Mouse (Mus musculus) hindbrain, embryonic 16.5 days (tissue): ENCODE measurements around the gene Mycn. TPM values are rescaled to one million over a fixed set of nuclear protein-coding genes. Genes with fewer than 3 reads are reported as not detected.

Source experiments
- ATAC-seq: fragments of 200-750 bp; cut with Nextera tagmentation; 2 replicates; pipeline ENCODE4 v1.8.0; 2017; ENCODE audit warnings: moderate TSS enrichment, moderate library complexity
- H3K27ac ChIP-seq: fragments of 300-500 bp; sonication (generic); 2 replicates; pipeline ENCODE4 v1.5.1; 2014; ENCODE audit warnings: low read depth, mild to moderate bottlenecking, control low read depth, low read length, moderate library complexity
- H3K27me3 ChIP-seq: fragments of 300-500 bp; sonication (generic); replicated peaks from 2 replicates; pipeline ENCODE4 v1.6.1; 2014; ENCODE audit warnings: low read length; ENCODE audit not compliant: control insufficient read depth, insufficient read depth
- H3K36me3 ChIP-seq: fragments of 300-500 bp; sonication (generic); 2 replicates; pipeline ENCODE4 v1.6.1; 2014; ENCODE audit warnings: mild to moderate bottlenecking, low read length, moderate library complexity, mixed read lengths; ENCODE audit not compliant: control insufficient read depth, insufficient read depth
- H3K4me1 ChIP-seq: fragments of 300-500 bp; sonication (generic); 2 replicates; pipeline ENCODE4 v1.6.1; 2014; ENCODE audit warnings: low read depth, low read length; ENCODE audit not compliant: control insufficient read depth, insufficient read depth
- H3K4me2 ChIP-seq: fragments of 300-500 bp; sonication (generic); 2 replicates; pipeline ENCODE4 v1.6.1; 2014; ENCODE audit warnings: mild to moderate bottlenecking, low read length, control low read depth, moderate library complexity
- H3K4me3 ChIP-seq: fragments of 300-500 bp; sonication (generic); 2 replicates; pipeline ENCODE4 v1.5.1; 2014; ENCODE audit warnings: mild to moderate bottlenecking, low read length, control low read depth, moderate library complexity
- H3K9ac ChIP-seq: fragments of 300-500 bp; sonication (generic); 2 replicates; pipeline ENCODE4 v1.6.1; 2014; ENCODE audit warnings: low read depth, mild to moderate bottlenecking, control low read depth, low read length, moderate library complexity
- H3K9me3 ChIP-seq: fragments of 300-500 bp; sonication (generic); 2 replicates; pipeline ENCODE4 v1.6.1; 2014; ENCODE audit warnings: mild to moderate bottlenecking, low read length, moderate library complexity; ENCODE audit not compliant: control insufficient read depth
- WGBS: fragments of 180-500 bp; shearing (Covaris S2); extraction: QIAGEN DNeasy Blood & Tissue Kit; methylation state at CpG from one replicate; pipeline ENCODE4 v1.1.7; 2014; 5-methylcytosine and 5-hydroxymethylcytosine counted together
- polyA plus RNA-seq: library from polyadenylated mRNA; unstranded; fragments of >200 nt; fragmentation: Nextera tagmentation; extraction: Ambion mirVana; gene quantifications from 2 replicates; pipeline ENCODE4 v1.2.1, GENCODE M21; 2015

Gene Mycn
- polyA plus RNA-seq, 1 experiment from 2014 or later, result 56.9 TPM

DNA sequence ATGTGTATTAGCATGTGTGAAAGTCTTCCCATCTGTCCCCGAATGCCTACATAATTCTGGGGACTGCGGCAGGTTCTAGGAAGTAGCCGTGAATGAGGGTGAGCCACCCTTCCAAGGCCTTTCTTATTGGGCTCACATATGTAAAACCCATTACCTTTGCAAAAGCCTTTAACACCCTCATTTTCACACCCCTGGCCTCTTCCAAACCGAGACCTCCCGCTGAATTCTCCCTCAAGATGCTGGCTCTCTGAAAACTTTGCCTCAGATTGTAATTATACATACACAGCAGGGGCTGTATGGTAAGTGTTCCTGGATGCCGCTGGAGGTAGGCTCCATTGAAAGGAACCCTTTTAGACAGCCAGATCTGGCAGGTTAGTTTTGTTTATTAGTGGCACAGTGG, 1.6 kb upstream of the Mycn start:
- WGBS, result 18% methylated on average over 6 of the region's 6 CpGs
- H3K36me3 ChIP-seq, result no peaks in the 10 kb centered on the region
- H3K4me2 ChIP-seq, result peak overlapping the region; percentile 88
- H3K4me1 ChIP-seq, result no peaks in the 10 kb centered on the region
- no peak overlapping the region for H3K4me3 ChIP-seq
- H3K27ac ChIP-seq, result no peak overlapping the region
- ATAC-seq, result no peak
- no peaks in the 10 kb centered on the region for H3K9me3 ChIP-seq
- H3K9ac ChIP-seq, result no peak overlapping the region
- no peaks in the 10 kb centered on the region for H3K27me3 ChIP-seq

DNA sequence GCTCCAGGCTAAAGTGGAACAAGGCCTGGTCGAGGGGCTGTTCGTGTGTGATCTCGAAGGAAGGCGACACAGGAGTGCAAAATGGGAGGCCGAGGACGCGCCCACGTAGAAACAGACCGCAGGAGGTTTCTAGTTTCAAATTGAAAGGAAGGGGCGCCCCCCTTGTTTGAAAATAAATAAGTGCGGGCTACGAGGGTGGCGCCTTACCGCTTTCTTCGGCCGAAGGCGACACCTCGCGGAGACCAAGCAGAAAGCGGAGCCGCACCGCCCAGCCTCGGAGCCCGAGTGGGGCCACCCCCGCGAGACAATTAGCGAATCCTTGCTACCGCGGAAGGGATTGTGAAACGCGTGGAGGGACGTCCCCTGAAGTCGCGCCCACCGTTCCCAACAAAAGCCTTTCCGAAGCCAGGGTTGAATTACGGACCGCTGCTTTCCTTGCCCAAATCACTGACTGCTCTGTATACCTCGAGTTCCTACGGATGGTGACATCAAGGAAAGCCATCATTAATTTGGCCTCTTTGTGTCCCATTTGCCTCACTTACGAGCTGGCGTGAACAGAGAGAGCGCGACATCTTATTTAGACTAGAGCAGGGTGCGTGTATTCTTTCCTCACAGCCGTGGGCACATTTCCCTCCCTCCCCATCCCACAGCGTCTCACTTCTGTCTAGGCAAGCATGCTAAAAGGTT, 793 bp upstream of the Mycn start:
- Histone ChIP-seq H3K36me3 (no peaks in the 10 kb centered on the region), H3K9ac (peak overlapping the region; percentile 95), H3K4me1 (peaks cover 2% of the 10 kb centered on the region; the same call in 1 of the 2 replicates), H3K27ac (peak overlapping the region; percentile 93), H3K4me2 (peak overlapping the region; percentile 88), H3K27me3 (no peaks in the 10 kb centered on the region), H3K9me3 (no peaks in the 10 kb centered on the region), H3K4me3 (peak overlapping the region; percentile 76)
- WGBS, result under 1% methylated on average over 47 of the region's 47 CpGs
- peak; percentile 85 for ATAC-seq

DNA sequence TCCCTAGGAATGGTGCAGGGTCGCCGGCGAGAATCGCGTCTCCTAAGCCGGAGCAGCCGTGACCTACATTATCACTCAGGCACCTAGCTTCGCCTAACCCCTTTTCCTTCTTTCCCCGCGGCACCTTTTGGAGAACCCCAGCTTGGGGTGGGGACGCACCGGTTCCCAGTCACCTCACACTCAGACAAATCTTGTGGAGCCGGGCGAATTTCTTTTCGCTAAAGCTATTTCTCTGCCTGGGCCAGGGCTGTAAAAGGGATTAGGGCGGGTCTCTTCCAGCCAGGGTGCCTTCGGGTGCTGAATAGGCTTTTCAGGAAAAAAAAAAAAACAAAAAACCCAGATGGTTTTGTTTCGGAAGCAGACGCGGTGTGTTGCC, 597 bp downstream of the Mycn start:
- Histone ChIP-seq H3K9me3 (no peaks in the 10 kb centered on the region), H3K9ac (peak overlapping the region; percentile 95), H3K36me3 (peaks cover 4% of the 10 kb centered on the region), H3K4me2 (peak overlapping the region; percentile 88), H3K4me1 (peaks cover 7% of the 10 kb centered on the region), H3K27ac (peak overlapping the region; percentile 93), H3K4me3 (peak overlapping the region; percentile 76), H3K27me3 (no peaks in the 10 kb centered on the region)
- 0% methylated on average over 20 of the region's 20 CpGs for WGBS
- ATAC-seq, result no peak; the same call in 1 of the 2 replicates

DNA sequence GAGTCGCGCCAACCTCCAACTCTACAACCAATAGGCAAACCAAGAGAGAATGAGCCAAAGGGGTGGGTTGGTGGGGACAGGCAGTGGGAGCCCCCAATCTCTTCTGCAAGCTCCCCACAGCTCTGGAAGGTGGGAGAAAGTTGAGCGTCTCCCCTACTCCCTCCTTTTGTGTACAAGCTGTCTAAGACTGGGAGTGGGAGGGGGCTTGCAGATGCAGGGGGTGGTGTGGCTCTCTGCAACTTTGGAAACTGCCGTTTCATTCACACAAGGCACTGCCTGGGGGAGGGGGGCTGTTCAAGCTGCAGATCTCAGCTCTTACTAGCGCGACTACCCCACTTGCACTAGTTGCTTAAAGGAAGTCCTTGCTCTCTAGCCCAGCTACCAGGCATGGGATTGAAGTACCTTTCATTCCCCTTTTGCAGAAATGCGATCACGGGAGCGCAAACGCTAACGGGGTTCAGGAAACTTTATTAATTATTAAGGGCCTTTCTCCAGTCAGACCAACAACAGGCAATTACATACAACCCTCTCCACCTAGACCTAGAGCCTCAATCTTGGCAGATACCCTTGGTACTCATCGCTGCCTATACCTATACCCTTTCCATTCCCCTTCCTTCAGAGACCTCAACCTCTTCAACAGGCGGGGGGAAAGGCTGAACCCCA, 1.1 kb downstream of the Mycn start:
- under 1% methylated on average over 13 of the region's 13 CpGs for WGBS
- peak overlapping the region; percentile 88 for H3K4me2 ChIP-seq
- no peaks in the 10 kb centered on the region for H3K9me3 ChIP-seq
- peak overlapping the region; percentile 95 for H3K9ac ChIP-seq
- ATAC-seq, result peak; percentile 9
- H3K4me3 ChIP-seq, result peak overlapping the region; percentile 76
- H3K36me3 ChIP-seq, result peaks cover 7% of the 10 kb centered on the region
- no peaks in the 10 kb centered on the region for H3K27me3 ChIP-seq
- peak overlapping the region; percentile 93 for H3K27ac ChIP-seq
- peaks cover 7% of the 10 kb centered on the region for H3K4me1 ChIP-seq

DNA sequence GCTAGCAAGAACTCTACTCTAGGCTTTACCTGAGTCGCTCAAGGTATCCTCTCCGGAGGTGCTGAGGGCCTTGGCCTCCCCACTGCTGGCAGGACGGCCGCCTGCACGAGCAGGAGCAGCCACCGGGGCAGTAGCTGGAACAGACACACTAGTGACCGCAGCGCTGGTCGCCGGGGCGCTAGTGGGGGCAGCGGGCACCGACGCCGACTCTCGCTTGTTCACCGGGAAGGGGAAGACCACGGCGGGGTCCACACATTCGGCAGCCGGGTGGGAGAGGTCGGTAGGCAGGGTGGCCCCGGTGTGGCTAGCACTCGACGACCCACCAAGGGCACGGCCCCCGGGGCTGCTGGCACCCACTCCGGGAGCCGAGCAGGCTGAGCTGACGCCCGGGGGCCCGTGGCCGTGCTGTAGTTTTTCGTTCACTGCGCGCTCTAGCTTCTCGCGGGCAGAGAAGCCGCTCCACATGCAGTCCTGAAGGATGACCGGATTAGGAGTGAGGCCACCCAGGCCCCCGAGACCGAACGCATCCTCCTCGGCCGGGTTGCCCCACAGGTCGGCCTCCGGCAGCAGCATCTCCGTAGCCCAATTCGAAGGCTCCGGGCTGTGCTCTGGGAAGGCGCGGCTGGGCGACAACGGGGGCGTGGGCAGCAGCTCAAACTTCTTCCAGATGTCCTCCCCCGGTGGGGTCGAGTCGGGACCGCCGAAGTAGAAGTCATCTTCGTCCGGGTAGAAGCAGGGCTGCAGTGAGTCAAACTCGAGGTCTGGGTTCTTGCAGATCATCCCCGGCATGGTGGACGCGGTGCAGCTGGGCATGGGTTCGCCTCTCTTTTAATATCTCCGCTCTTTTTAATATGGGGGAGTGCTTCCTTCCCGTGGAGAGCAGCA, 1.9 kb downstream of the Mycn start:
- Histone ChIP-seq H3K27me3 (no peaks in the 10 kb centered on the region), H3K27ac (peak overlapping the region; percentile 93), H3K4me2 (peak overlapping the region; percentile 88), H3K9ac (peak overlapping the region; percentile 95), H3K4me1 (peaks cover 7% of the 10 kb centered on the region), H3K4me3 (peak overlapping the region; percentile 76), H3K9me3 (no peaks in the 10 kb centered on the region), H3K36me3 (peaks cover 13% of the 10 kb centered on the region)
- ATAC-seq, result no peak
- WGBS, result under 1% methylated on average over 68 of the region's 69 CpGs

DNA sequence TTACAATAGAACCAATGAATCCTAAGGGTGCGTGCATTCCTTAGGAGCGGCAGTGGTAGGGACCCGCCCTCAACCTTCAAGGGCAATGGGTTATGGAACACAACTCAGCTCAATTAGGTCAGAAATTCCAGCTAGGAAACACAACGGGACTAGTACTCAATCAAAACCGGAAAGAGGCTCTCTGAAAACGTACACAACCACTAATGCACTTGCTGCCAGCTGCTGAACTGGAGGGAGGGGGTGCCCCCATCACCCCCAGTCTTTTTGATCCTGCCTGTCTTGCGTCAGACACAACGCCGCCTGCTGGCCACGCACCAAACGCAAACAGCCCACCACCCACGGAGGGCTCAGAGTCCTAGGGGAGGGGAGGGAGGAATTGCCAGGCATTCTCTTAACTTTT, 2.9 kb downstream of the Mycn start:
- Histone ChIP-seq H3K4me1 (peaks cover 7% of the 10 kb centered on the region), H3K27ac (peak overlapping the region; percentile 93), H3K36me3 (peaks cover 13% of the 10 kb centered on the region), H3K9me3 (no peaks in the 10 kb centered on the region), H3K4me3 (peak overlapping the region; percentile 76), H3K4me2 (peak overlapping the region; percentile 88), H3K9ac (peak overlapping the region; percentile 95), H3K27me3 (no peaks in the 10 kb centered on the region)
- ATAC-seq, result no peak
- WGBS, result 0% methylated on average over 12 of the region's 12 CpGs

DNA sequence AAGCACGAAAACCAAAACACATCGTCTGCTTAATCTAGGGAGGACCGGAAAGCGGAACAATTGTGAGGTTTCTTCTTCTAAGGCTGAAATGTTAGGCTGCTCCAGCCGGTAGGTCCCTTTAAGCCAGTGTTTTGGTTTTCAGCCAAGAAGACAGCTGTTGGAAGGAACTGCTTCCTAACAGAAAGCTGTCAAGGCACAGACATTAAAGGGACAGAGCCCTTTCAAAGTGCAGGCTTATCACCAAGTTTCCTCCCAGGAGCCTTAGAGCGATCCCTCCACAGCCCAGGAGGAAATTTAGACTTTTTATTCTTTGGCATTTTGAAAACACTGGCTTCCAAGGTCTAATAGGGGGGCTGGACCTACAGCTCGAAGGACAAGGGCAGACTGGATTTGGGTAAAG, 3.4 kb downstream of the Mycn start:
- peaks cover 7% of the 10 kb centered on the region for H3K4me1 ChIP-seq
- WGBS, result under 1% methylated on average over 7 of the region's 7 CpGs
- no peak for ATAC-seq
- H3K4me3 ChIP-seq, result peak overlapping the region; percentile 76
- H3K9me3 ChIP-seq, result no peaks in the 10 kb centered on the region
- peak overlapping the region; percentile 95 for H3K9ac ChIP-seq
- no peaks in the 10 kb centered on the region for H3K27me3 ChIP-seq
- H3K27ac ChIP-seq, result peak overlapping the region; percentile 93
- peaks cover 13% of the 10 kb centered on the region for H3K36me3 ChIP-seq
- H3K4me2 ChIP-seq, result peak overlapping the region; percentile 88

DNA sequence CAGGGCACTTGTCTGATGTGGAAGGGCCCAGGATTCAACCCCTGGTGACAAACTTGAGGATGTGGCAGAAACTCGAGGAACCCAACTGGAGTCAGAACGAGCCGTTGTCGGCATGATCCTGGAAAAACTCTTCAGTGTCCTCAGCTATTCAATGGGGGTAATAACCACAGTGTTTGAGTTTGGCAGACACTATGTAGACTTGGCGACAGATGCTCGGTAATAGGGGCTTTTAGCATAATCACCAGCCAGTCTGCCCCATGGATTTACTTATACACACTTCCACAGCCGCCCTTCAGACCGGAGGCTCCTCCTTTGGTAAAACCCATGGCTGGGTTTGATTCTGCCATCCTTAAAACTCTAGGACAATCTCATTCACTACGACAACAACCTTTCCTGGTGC, 4.0 kb downstream of the Mycn start:
- peak overlapping the region; percentile 93 for H3K27ac ChIP-seq
- no peak for ATAC-seq
- peaks cover 7% of the 10 kb centered on the region for H3K4me1 ChIP-seq
- 10% methylated on average over 9 of the region's 9 CpGs for WGBS
- H3K4me2 ChIP-seq, result peak overlapping the region; percentile 88
- H3K27me3 ChIP-seq, result no peaks in the 10 kb centered on the region
- H3K9me3 ChIP-seq, result no peaks in the 10 kb centered on the region
- peak overlapping the region; percentile 76 for H3K4me3 ChIP-seq
- peak overlapping the region; percentile 95 for H3K9ac ChIP-seq
- peaks cover 13% of the 10 kb centered on the region for H3K36me3 ChIP-seq

DNA sequence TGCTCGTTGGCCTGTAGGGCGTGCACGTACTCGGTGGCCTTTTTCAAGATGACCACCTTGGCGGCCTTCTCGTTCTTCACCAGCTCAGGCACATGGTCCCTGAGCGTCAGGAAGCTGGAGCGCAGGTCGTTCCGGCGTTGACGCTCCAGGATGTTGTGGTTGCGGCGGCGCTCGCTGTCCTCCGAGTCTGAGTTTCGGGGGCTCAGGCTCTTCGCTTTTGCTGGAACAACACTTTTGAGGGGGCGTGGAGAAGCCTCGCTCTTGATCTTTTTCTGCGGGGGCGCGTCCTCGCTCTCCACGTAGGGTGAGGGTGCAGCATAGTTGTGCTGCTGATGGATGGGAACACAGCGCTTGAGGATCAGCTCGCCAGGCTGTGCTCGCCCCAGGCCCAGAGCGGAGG, 4.6 kb downstream of the Mycn start:
- Histone ChIP-seq H3K36me3 (peaks cover 13% of the 10 kb centered on the region), H3K4me3 (peak overlapping the region; percentile 76), H3K9ac (no peak overlapping the region; the same call in 1 of the 2 replicates), H3K27me3 (no peaks in the 10 kb centered on the region), H3K4me1 (peaks cover 7% of the 10 kb centered on the region), H3K9me3 (no peaks in the 10 kb centered on the region), H3K27ac (no peak overlapping the region), H3K4me2 (peak overlapping the region; percentile 88)
- ATAC-seq, result no peak
- 67% methylated on average over 30 of the region's 30 CpGs for whole genome bisulfite sequencing
